Mouse (Mus musculus) lung, adult 2 months (tissue): Measurements from ENCODE around the gene Lbp. TPM values are rescaled to one million over a fixed set of nuclear protein-coding genes. Genes with fewer than 3 reads are reported as not detected.

ENCODE experiments used
- DNase-seq: peaks from one replicate; pipeline ENCODE4 v3.0.0; 2022
- H3K4me1 ChIP-seq: fragments of 200-500 bp; 2 replicates; pipeline ENCODE4 v1.6.1; 2011; ENCODE audit warnings: low read length; ENCODE audit not compliant: control insufficient read depth, insufficient read depth
- H3K4me3 ChIP-seq: fragments of 200-500 bp; replicated peaks from 2 replicates; pipeline ENCODE3; 2011; ENCODE audit warnings: low read depth, mild to moderate bottlenecking, control low read depth, low read length; ENCODE audit errors: extremely low read depth
- CTCF ChIP-seq: fragments of 200-500 bp; IDR thresholded peaks from 2 replicates; pipeline ENCODE4 v1.5.1; 2011; ENCODE audit warnings: mild to moderate bottlenecking, low read length, control low read depth; ENCODE audit not compliant: insufficient read depth
- POLR2A ChIP-seq: fragments of 200-500 bp; IDR thresholded peaks from 2 replicates; pipeline ENCODE4 v1.6.1; 2011; ENCODE audit warnings: low read depth, mild to moderate bottlenecking, control low read depth, low read length, borderline replicate concordance; ENCODE audit errors: extremely low read depth
- WGBS: fragments of 180-500 bp; shearing (Covaris S2); methylation state at CpG from one replicate; pipeline ENCODE4 v1.1.7; 2018; 5-methylcytosine and 5-hydroxymethylcytosine counted together
- polyA plus RNA-seq: library from polyadenylated mRNA; depleted of rRNA; stranded (reverse); fragments of >200 nt; gene quantifications from 2 replicates; pipeline ENCODE4 v1.2.3, GENCODE M21; 2012; rRNA removed

Lbp gene
- polyA plus RNA-seq, 1 experiment: 110 TPM

DNA sequence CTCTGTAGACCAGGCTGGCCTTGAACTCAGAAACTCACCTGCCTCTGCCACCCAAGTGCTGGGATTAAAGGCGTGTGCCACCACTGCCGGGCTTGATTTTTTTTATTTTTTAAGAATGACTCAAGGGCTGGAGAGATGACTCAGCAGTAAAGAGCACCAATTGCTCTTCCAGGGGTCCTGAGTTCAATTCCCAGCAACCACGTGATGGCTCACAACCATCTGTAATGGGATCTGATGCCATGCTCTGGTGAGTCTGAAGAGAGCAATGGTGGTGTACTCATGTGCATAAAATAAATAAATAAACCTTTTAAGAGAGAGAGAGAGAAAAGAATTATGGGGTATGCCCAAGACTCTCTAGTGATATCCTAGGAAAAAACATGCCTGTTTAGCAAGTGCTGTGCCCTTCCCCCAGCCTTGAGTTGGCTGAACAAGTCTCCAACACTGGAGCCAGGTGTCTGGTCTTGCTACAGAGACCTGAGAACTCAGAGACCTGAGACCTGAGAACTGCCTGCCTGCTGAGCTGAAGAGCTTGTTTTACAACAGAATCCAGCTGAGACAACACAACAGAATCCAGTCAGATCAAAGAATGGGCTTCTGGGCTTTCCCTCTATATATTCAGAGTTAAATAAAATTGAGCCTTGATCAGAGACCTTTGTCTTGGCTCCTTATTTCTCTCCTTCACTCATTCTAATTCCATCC, 63.3 kb downstream of the Lbp start:
- H3K4me1 ChIP-seq: peaks cover 5% of the 10 kb centered on the region
- no peak for DNase-seq
- TF ChIP-seq POLR2A: no peak
- TF ChIP-seq CTCF: no peak
- 78% methylated on average over 3 of the region's 3 CpGs for WGBS
- H3K4me3 ChIP-seq: no peak overlapping the region

- DNase-seq: no peak
- Histone ChIP-seq H3K4me3 (no peak overlapping the region), H3K4me1 (peaks cover 5% of the 10 kb centered on the region)
- no peak for TF ChIP-seq CTCF
- TF ChIP-seq POLR2A: no peak
- WGBS: 24% methylated on average over 5 of the region's 5 CpGs
Measured at GRCm38 (mm10) chr2:158370173-158370550, 63.9 kb downstream of the Lbp start.

GRCm38 (mm10) chr2:158373061-158373460, 66.8 kb downstream of the Lbp start:
- Histone ChIP-seq H3K4me1 (peaks cover 5% of the 10 kb centered on the region), H3K4me3 (no peak overlapping the region)
- 13% methylated on average over 5 of the region's 5 CpGs for whole genome bisulfite sequencing
- TF ChIP-seq POLR2A (no peak), CTCF (no peak)
- no peak for DNase-seq

DNA sequence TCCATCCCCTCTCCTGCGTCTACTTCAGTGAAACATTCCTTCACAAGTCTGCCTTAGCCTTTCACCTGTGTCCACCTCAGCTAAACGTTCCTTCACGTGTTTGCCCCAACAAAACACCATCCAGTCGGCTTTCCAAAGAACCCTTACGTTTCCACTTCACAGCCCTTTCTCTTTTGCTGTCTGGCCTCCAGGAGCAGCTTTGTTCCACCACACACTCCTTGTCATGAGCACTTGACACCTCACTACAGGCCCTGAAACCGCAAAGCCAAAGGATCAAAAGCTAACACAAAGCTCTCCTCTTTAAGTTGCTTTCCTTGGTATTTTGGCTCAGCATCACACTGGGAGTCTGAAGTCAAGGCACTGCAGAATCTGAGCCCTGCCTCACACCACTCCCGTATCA, 67.2 kb downstream of the Lbp start:
- 39% methylated on average over 7 of the region's 7 CpGs for WGBS
- no peak overlapping the region for H3K4me3 ChIP-seq
- TF ChIP-seq CTCF: no peak
- TF ChIP-seq POLR2A: no peak
- DNase-seq: peak; percentile 25
- H3K4me1 ChIP-seq: peaks cover 5% of the 10 kb centered on the region

DNA sequence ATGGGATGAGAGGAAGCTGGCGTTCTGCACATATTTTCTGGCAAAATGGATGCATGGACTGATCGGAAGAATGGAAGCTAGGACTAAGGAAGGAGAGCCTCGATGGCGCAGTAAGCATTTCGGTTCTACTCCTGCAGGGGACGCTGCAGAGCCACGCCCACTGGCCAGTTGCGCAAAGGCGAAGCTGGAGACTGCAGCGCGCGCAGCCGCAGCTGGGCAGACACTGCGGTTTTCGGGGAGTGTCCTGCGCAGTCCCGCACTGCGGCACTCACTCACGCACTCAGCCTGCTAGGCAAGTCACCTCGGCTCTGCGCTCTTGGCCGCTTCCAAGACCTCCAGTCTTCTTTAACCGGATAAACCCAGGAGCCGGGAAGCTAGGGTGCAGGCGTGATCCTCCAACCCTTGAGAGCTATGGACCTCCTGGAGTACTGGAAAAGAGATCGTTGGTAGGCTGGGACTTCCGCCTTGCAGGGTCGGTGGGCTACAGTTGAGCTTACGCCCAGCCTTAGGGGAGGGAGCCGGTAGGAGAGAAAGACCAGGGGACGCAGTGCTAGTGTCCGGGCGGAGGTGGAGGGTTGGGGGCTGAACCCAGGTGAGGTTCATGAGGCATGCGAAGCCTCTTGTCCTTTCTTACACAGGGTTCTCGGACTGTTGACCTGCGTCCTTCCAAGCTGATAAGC, 69.3 kb downstream of the Lbp start, which contains the start of gene Snhg11:
TSS of gene Snhg11 (plus strand) at position 196 of the 680 bp plus-strand sequence.
- peak within 1 kb of the TSS; percentile 41 for H3K4me3 ChIP-seq

DNA sequence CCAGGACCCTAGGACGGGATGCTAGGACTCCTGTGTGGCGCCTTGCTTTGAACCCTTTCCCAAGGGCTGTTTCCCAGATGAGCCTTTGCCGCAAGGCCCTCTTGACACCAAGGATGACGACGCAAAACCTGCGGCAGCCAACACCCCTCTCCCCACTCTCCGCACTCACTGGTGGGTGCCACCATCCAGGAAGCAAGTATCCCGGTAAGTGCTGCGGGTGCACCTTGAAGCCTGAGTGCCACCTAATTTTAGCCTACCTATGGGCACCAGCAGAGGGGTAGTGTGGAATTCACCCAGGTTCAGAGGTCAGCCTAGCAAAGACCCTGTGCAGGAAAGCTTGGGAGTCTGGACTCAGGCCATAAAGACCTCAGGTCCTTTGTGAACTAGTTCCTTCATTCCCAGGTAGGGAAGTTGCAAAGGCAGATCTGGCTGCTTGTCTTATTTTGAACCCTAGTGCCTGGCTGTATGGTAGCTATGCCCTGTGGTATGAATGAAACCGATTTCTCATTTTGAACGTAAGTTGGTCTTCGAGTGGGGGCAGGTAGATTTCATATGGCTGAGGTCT, 69.9 kb downstream of the Lbp start:
- TF ChIP-seq POLR2A (no peak), CTCF (no peak)
- no peak for DNase-seq
- Histone ChIP-seq H3K4me3 (peak overlapping the region; percentile 41), H3K4me1 (peaks cover 5% of the 10 kb centered on the region)
- 33% methylated on average over 12 of the region's 12 CpGs for whole genome bisulfite sequencing

More for the DNA sequence above, 69.3 kb downstream of the Lbp start, which contains the start of gene Snhg11:
- 4% methylated on average over 36 of the region's 36 CpGs for WGBS
- peaks cover 5% of the 10 kb centered on the region for H3K4me1 ChIP-seq
- TF ChIP-seq CTCF (peak; percentile 54), POLR2A (peak; percentile 48; the same call in 1 of the 2 replicates)
- peak; percentile 29 for DNase-seq

GRCm38 (mm10) chr2:158376798-158377197, 70.5 kb downstream of the Lbp start:
- 57% methylated on average over 7 of the region's 7 CpGs for WGBS
- Histone ChIP-seq H3K4me3 (no peak overlapping the region), H3K4me1 (peaks cover 5% of the 10 kb centered on the region)
- DNase-seq: no peak
- TF ChIP-seq POLR2A (no peak), CTCF (no peak)

- 88% methylated on average over 1 of the region's 1 CpGs for WGBS
- H3K4me1 ChIP-seq: peaks cover 4% of the 10 kb centered on the region
- no peak for DNase-seq
- no peak for TF ChIP-seq CTCF
- no peak for TF ChIP-seq POLR2A
- H3K4me3 ChIP-seq: no peak overlapping the region
Measured at GRCm38 (mm10) chr2:158377811-158378210, 71.5 kb downstream of the Lbp start.

DNA sequence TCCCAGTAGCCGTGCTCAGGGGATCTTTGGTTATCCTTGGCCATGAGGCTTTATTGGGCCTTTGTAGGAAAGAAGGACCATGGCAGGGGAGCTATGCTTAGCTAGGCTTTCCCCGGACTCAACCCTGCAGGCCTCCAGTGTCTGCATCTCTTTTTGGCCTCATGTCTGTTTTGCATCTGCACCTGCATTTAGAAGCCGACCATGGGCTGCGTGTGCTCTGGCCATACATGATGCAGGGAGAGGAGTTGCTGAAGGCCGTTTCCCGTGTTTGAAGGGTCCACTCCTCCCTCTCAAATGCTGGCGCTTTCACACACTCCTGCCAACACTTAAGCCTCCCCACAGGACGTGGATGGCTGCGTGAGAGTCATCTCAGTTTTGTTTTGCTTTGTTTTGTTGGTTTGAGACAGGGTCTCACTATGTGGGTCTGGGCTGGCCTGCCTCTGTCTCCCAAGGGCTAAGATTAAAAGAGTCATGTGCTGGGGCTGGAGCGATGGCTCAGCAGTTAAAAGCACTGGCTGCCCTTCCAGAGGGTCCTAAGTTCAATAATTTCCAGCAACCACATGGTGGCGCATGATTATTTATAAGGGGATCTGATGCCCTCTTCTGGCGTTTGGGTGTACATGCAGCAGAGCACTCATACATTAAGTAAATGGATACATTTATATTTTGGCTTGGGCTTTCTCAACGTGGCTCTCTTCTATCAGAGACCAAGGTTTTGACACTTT, 73.2 kb downstream of the Lbp start:
- Histone ChIP-seq H3K4me1 (no peaks in the 10 kb centered on the region), H3K4me3 (no peak overlapping the region)
- WGBS: 41% methylated on average over 13 of the region's 13 CpGs
- no peak for DNase-seq
- TF ChIP-seq CTCF (peak; percentile 60), POLR2A (no peak)

Other genes starting within 250 kb of the Lbp start
- gene Tgm2, start 160.1 kb upstream of the Lbp start, polyA plus RNA-seq: 285 and 297 TPM in 2 replicates
- gene D630003M21Rik, start 77.3 kb upstream of the Lbp start, polyA plus RNA-seq: 1.9 and 2.0 TPM in 2 replicates
- not detected in 2 replicates for gene Bpi, start 48.4 kb upstream of the Lbp start, polyA plus RNA-seq
- gene Snhg11, start 69.1 kb downstream of the Lbp start, polyA plus RNA-seq: 10.6 and 12.7 TPM in 2 replicates
- gene Ralgapb, start 103.4 kb downstream of the Lbp start, polyA plus RNA-seq: 19.4 and 27.5 TPM in 2 replicates
- 12.1 and 13.2 TPM in 2 replicates for gene Adig, start 196.1 kb downstream of the Lbp start, polyA plus RNA-seq
- gene Arhgap40, start 206.3 kb downstream of the Lbp start, polyA plus RNA-seq: 0.81 and 5.6 TPM in 2 replicates